Mouse (Mus musculus) C2C12 (cell line): ENCODE results near the gene Rps25. TPM values are rescaled to one million over a fixed set of nuclear protein-coding genes. Genes with fewer than 3 reads are reported as not detected.
"Not testable (repeated sequence)": the region's sequence is repeated elsewhere in the genome, so short reads cannot be mapped to it uniquely, and the experiment has no call there.

Experiments used
- H3K27me3 ChIP-seq: one replicate; pipeline ENCODE4 v1.6.1; 2011; ENCODE audit not compliant: control insufficient read depth, insufficient read depth, insufficient read length
- H3K36me3 ChIP-seq: one replicate; pipeline ENCODE4 v1.6.1; 2011; ENCODE audit not compliant: control insufficient read depth, insufficient read depth
- H3K4me3 ChIP-seq: one replicate; pipeline ENCODE4 v1.5.1; 2011; ENCODE audit warnings: mild to moderate bottlenecking, control low read depth; ENCODE audit not compliant: poor library complexity, insufficient read depth, severe bottlenecking
- H3K79me2 ChIP-seq: one replicate; pipeline ENCODE4 v1.6.1; 2011; ENCODE audit not compliant: control insufficient read depth, insufficient read depth
- H3K79me3 ChIP-seq: one replicate; pipeline ENCODE4 v1.6.1; 2011; ENCODE audit warnings: low read depth, control low read depth
- H3ac ChIP-seq: one replicate; pipeline ENCODE3; 2011; ENCODE audit warnings: low read depth; ENCODE audit not compliant: control insufficient read depth, insufficient read length
- CEBPB ChIP-seq: IDR thresholded peaks from one replicate; pipeline ENCODE4 v1.6.1; 2011; ENCODE audit warnings: low read depth, mild to moderate bottlenecking, control low read depth, moderate library complexity
- CTCF ChIP-seq: IDR thresholded peaks from one replicate; pipeline ENCODE4 v1.5.1; 2011; ENCODE audit not compliant: control insufficient read depth, insufficient read depth, insufficient read length
- FOSL1 ChIP-seq: IDR thresholded peaks from one replicate; pipeline ENCODE4 v1.8.0; 2011; ENCODE audit warnings: mild to moderate bottlenecking, low read length; ENCODE audit not compliant: poor library complexity, insufficient read depth, severe bottlenecking
- MAX ChIP-seq: IDR thresholded peaks from one replicate; pipeline ENCODE4 v1.6.1; 2011; ENCODE audit warnings: mild to moderate bottlenecking, control low read depth
- MYOD1 ChIP-seq: IDR thresholded peaks from one replicate; pipeline ENCODE4 v1.6.1; 2011; ENCODE audit warnings: low read depth; ENCODE audit not compliant: control insufficient read depth, insufficient read length
- MYOG ChIP-seq: IDR thresholded peaks from one replicate; pipeline ENCODE4 v1.6.1; 2011; ENCODE audit not compliant: control insufficient read depth, insufficient read length; ENCODE audit errors: extremely low read depth
- USF1 ChIP-seq: IDR thresholded peaks from one replicate; pipeline ENCODE4 v1.6.1; 2011; ENCODE audit warnings: low read depth, mild to moderate bottlenecking, control low read depth, moderate library complexity
- polyA plus RNA-seq: library from polyadenylated mRNA; unstranded; fragments of >200 nt; fragmentation: generic; extraction: Trizol; gene quantifications from one replicate; pipeline ENCODE4 v1.2.1, GENCODE M21; 2012; ENCODE audit warnings: missing spikeins

The Rps25 gene
- polyA plus RNA-seq, 1 experiment: 2,166 TPM

DNA sequence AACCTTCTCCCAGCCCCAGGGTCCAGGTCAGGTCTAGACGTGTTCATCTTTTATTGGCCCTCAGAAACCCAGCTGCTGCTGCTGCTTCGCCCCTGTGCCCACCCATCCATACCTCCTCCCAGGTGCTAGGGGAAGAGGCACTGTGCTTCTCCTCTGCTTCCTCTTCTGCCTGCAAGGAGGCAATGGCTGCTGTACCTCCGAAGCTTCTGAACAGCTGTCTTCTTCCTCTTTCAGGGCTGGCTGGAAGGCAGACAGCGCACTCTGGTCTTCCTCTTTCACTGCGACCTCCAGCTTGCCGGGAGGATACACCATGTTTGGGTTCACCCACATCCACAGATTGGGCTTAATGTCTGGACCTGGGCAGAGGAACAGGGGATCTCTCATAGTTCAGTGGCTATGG lies 28.8 kb downstream of the Rps25 start:
- H3K4me3 ChIP-seq: no peak overlapping the region
- no peaks in the 10 kb centered on the region for H3K79me3 ChIP-seq
- TF ChIP-seq FOSL1 (no peak), CEBPB (no peak), CTCF (no peak), USF1 (no peak), MAX (no peak), MYOD1 (no peak), MYOG (no peak)
- H3K36me3 ChIP-seq: no peaks in the 10 kb centered on the region
- H3K79me2 ChIP-seq: no peaks in the 10 kb centered on the region
- H3ac ChIP-seq: no peak overlapping the region
- peaks cover 3% of the 10 kb centered on the region for H3K27me3 ChIP-seq

DNA sequence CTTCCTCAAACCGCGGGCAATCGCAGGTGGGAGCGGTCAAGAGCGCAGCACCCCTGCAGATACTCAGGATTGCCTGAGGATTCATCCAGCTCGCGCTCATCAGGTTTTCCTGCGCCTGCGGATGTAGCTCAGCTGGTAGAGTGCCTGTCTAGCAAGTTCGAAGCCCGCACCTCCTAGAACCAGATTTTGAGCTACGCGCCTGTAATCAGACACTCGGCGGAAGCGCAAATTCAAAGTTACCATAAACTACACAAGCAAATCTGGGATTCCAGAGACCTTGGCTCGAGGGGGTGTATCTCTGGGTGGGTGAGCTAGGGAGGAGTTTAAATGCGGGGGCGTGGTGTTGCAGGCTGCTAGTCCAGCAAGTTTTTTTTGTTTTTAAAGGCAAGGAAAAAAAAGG lies 34.0 kb downstream of the Rps25 start, which contains the start of gene Foxr1:
Gene Foxr1, minus strand, starts transcription at position 176 of the 400 bp plus-strand sequence.
- H3K36me3 ChIP-seq: no peaks in the 10 kb centered on the region
- TF ChIP-seq FOSL1: no peak
- no peak for TF ChIP-seq MYOG
- TF ChIP-seq USF1: no peak
- no peak for TF ChIP-seq MYOD1
- TF ChIP-seq CTCF: no peak
- TF ChIP-seq MAX: no peak
- no peak within 1 kb of the TSS for H3K4me3 ChIP-seq
- no peaks in the 10 kb centered on the region for H3K79me3 ChIP-seq
- no peaks in the 10 kb centered on the region for H3K27me3 ChIP-seq
- no peaks in the 10 kb centered on the region for H3K79me2 ChIP-seq
- H3ac ChIP-seq: no peak within 1 kb of the TSS

DNA sequence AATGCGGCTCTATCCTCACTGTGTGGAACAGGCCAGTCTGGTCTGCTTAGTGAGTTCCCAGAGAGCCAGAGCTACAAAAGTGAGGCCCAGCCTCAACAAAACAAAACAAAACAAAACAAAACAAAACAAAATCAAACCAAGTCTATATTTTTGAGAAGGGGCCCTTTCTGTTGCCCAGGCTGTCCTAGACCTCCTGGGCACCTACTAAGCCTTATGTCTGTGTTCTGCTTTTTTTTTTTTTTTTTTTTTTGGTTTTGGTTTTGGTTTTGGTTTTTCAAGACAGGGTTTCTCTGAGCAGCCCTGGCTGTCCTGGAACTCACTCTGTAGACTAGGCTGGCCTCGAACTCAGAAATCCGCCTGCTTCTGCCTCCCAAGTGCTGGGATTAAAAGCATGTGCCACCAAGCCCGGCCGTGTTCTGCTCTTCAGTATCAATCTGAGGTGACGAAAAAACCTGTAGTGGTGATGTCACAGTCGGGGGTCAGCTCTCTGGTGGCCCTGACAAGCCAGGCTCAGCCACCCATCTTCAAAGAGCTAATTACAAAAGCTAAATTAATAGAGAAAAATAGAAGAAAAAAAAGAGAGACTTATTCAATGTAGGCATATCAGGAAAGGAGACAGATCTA lies 37.6 kb downstream of the Rps25 start:
- H3K79me2 ChIP-seq, H3K4me3 ChIP-seq, H3K27me3 ChIP-seq, H3K79me3 ChIP-seq, H3K36me3 ChIP-seq, H3ac ChIP-seq: not testable (repeated sequence)

DNA sequence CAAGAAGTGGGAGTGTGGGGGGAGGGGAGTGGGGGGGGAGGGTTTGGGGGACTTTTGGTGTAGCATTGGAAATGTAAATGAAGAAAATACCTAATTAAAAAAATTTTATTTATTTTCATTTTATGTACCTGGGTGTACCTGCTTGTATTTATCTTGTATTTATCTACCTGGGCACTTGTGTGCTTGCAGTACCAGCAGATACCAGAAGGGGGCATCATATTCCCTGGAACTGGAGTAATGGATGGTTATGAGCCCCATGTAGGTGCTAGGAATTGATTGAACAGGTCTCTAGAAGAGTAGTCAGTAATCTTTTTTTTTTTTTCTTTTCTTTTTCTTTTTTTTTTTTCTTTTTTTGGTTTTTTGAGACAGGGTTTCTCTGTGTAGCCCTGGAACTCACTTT lies 43.4 kb downstream of the Rps25 start:
- Histone ChIP-seq H3ac (no peak overlapping the region), H3K27me3 (peaks cover under 1% of the 10 kb centered on the region), H3K79me2 (no peaks in the 10 kb centered on the region), H3K79me3 (no peaks in the 10 kb centered on the region), H3K4me3 (no peak overlapping the region), H3K36me3 (no peaks in the 10 kb centered on the region)
- no peak for TF ChIP-seq USF1
- no peak for TF ChIP-seq MYOD1
- TF ChIP-seq MYOG: no peak
- TF ChIP-seq CEBPB: no peak
- TF ChIP-seq MAX: no peak
- TF ChIP-seq CTCF: no peak
- TF ChIP-seq FOSL1: no peak

DNA sequence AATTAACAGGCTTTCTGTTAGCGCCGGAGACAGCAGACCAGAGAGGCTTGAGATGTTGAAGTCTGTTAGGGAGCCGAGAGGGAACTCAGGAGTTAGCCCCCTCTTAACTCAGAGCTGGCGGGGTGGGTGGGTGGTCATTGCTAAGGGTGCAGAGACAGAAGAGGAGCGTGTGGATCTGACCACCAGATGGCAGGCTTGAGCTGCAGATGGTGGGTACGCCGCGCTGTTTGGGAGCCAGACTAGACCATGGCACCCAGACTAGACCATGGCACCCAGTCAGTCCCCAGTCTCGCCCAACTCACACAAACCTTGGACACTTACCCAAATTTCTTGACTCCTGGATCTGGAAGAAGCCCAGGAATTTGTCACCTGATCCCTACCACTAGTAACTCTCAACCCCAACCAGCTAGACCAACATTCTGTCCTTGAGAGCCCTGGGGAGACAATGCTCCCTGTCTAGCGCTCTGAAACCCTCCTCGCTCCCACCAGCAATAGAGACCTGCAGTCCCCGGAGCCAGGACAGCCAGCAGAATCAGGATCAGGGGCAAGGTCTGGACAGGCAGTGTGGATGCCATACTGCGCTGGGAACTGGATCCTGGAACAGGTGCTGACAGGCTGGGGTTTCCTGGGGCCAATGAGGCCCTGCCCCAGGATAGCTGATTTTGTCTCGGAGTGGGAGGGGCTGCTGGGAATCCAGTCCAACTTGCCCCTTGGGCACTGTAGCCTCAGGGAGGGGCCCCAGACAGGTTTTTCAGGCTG lies 47.4 kb downstream of the Rps25 start:
- Histone ChIP-seq H3K36me3 (no peaks in the 10 kb centered on the region), H3ac (no peak overlapping the region), H3K79me3 (no peaks in the 10 kb centered on the region), H3K4me3 (no peak overlapping the region), H3K27me3 (peaks cover 22% of the 10 kb centered on the region), H3K79me2 (no peaks in the 10 kb centered on the region)
- TF ChIP-seq MYOG (no peak), CTCF (peak; percentile 92)

DNA sequence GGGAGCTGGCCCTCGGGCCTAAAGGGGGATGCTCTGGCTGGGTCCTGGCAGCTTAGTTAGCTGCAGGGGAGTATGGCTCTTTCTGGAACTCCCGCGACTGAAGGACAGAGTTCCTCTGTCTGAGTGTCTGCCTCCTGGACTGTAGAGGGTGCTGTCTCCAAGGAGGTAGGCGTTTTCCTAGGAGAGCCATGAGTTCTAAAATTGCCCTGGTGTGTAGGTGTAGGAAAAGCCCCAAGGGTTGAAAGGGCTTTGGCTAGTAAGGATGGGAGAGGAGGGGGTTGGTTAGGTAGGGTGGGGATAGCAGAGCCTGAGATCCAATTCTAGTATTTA lies 47.9 kb downstream of the Rps25 start, which contains the start of gene Upk2:
Gene Upk2, minus strand, starts transcription at position 86 of the 330 bp plus-strand sequence.
- TF ChIP-seq MYOG (no peak), MAX (no peak), USF1 (no peak), CTCF (no peak), MYOD1 (no peak), FOSL1 (no peak), CEBPB (no peak)
- peaks cover 22% of the 10 kb centered on the region for H3K27me3 ChIP-seq
- no peaks in the 10 kb centered on the region for H3K79me2 ChIP-seq
- H3K4me3 ChIP-seq: no peak within 1 kb of the TSS
- H3K36me3 ChIP-seq: no peaks in the 10 kb centered on the region
- no peak within 1 kb of the TSS for H3ac ChIP-seq
- no peaks in the 10 kb centered on the region for H3K79me3 ChIP-seq
